ENCODE assay signal across 11 mouse cellular contexts in the genomic region with DNA sequence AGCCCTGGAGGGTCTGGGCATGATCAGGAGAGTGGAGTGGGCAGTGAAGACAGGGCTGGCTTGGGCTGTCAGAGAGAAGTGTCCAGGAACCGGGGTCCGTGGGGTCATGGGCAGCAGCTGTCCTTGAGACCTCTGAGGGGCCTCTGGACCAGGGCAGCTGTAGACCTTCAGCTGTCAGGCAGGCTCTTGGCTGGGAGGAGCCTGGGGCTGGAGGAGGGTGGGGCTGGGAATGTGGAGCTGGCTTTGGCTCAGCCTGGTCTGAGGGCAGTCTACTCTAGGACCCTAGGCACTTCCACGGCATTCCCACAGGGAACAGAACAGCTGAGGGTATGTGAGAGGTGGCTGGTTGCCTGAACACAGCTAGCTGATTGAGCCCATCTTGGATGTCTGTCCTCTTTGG. TPM values are rescaled to one million over a fixed set of nuclear protein-coding genes. Genes with fewer than 3 reads are reported as not detected.
DNase-seq lines count a peak whose midpoint lies in the region; ATAC-seq and TF ChIP-seq lines count a peak whose summit lies in the region.
"Had no signal": no experiment of that assay in that cellular context is flagged by ENCODE, and none has a peak within 500 bp of the region (broad histone marks: within the 10 kb centered on the region; RNA-seq: fewer than 3 reads in every experiment).

No protein-coding gene starts in this region.

- no peak overlapping the region for H3K4me2 ChIP-seq in hindbrain, embryonic 12.5 days (replicated peaks)
- H3K4me2 ChIP-seq in hindbrain, postnatal 0 days (ENCODE audit: low read depth, low read length): no peak overlapping the region
- no peak overlapping the region for H3K4me2 ChIP-seq in embryonic facial prominence, embryonic 14.5 days (ENCODE audit: low read depth, low read length)
- no peak overlapping the region; the same call in 1 of the 2 replicates for H3K4me2 ChIP-seq in intestine, embryonic 14.5 days (ENCODE audit: low read length)
- H3K4me2 ChIP-seq: midbrain, embryonic 15.5 days had no signal

- no peak overlapping the region for H3K27ac ChIP-seq in hindbrain, embryonic 12.5 days
- H3K27ac ChIP-seq in hindbrain, postnatal 0 days: no peak overlapping the region
- H3K27ac ChIP-seq in embryonic facial prominence, embryonic 14.5 days (replicated peaks; ENCODE audit: low read depth, low read length): no peak overlapping the region
- H3K27ac ChIP-seq in intestine, embryonic 14.5 days (ENCODE audit: low read depth): peak overlapping the region; percentile 25; the same call in 1 of the 2 replicates
- H3K27ac ChIP-seq: midbrain, embryonic 15.5 days had no signal

- TF ChIP-seq CTCF in hindbrain, postnatal 0 days (IDR thresholded peaks at IDR 0.05; ENCODE audit: low read depth): no peak

- H3K36me3 ChIP-seq in hindbrain, embryonic 12.5 days: no peaks in the 10 kb centered on the region
- H3K36me3 ChIP-seq in hindbrain, postnatal 0 days (ENCODE audit: insufficient read depth, low read length): no peaks in the 10 kb centered on the region
- no peaks in the 10 kb centered on the region for H3K36me3 ChIP-seq in embryonic facial prominence, embryonic 14.5 days (ENCODE audit: control insufficient read depth, insufficient read depth, low read length)
- H3K36me3 ChIP-seq in intestine, embryonic 14.5 days (ENCODE audit: control insufficient read depth, insufficient read depth, low read length): peaks cover 6% of the 10 kb centered on the region; the same call in 1 of the 2 replicates
- H3K36me3 ChIP-seq: midbrain, embryonic 15.5 days had no signal

- DNase-seq in hindbrain, postnatal 0 days (ENCODE audit: low spot score): no peak
- DNase-seq in embryonic facial prominence, embryonic 14.5 days (ENCODE audit: low spot score): peak; percentile 50
- DNase-seq in intestine, embryonic 14.5 days (ENCODE audit: low spot score): peak; percentile 65
- peak; percentile 81 to 91 for DNase-seq in lung, postnatal 4 days
- no peak for DNase-seq in T-cell, adult 2 months (ENCODE audit: low spot score)
- no peak for DNase-seq in cerebellum, adult 11-12 months
- no peak for DNase-seq in thymus, postnatal 0 days (ENCODE audit: low spot score)
- DNase-seq: thymus, postnatal 25 days had no signal

- H3K9ac ChIP-seq in hindbrain, embryonic 12.5 days: 0 out of 2 replicates have a peak overlapping the region, but pooled peaks have one; percentile 32
- no peak overlapping the region for H3K9ac ChIP-seq in hindbrain, postnatal 0 days (replicated peaks; ENCODE audit: low read length)
- H3K9ac ChIP-seq in embryonic facial prominence, embryonic 14.5 days (ENCODE audit: low read depth, low read length): 0 out of 2 replicates have a peak overlapping the region, but pooled peaks have one; percentile 2
- no peak overlapping the region for H3K9ac ChIP-seq in intestine, embryonic 14.5 days (ENCODE audit: low read length)
- H3K9ac ChIP-seq: midbrain, embryonic 15.5 days had no signal

- WGBS in hindbrain, embryonic 12.5 days: 64% methylated on average over 3 of the region's 3 CpGs
- WGBS in hindbrain, postnatal 0 days: 66% methylated on average over 3 of the region's 3 CpGs
- WGBS in embryonic facial prominence, embryonic 14.5 days: 33% methylated on average over 3 of the region's 3 CpGs
- WGBS in intestine, embryonic 14.5 days: 10% methylated on average over 3 of the region's 3 CpGs

- no peaks in the 10 kb centered on the region for H3K27me3 ChIP-seq in hindbrain, embryonic 12.5 days
- H3K27me3 ChIP-seq in hindbrain, postnatal 0 days (ENCODE audit: insufficient read depth, low read length): no peaks in the 10 kb centered on the region
- no peaks in the 10 kb centered on the region for H3K27me3 ChIP-seq in embryonic facial prominence, embryonic 14.5 days (replicated peaks; ENCODE audit: control insufficient read depth, insufficient read depth, low read length)
- H3K27me3 ChIP-seq in intestine, embryonic 14.5 days (replicated peaks; ENCODE audit: control insufficient read depth, insufficient read depth, low read length): no peaks in the 10 kb centered on the region
- H3K27me3 ChIP-seq: midbrain, embryonic 15.5 days had no signal

- H3K4me3 ChIP-seq in hindbrain, embryonic 12.5 days: no peak overlapping the region
- H3K4me3 ChIP-seq in hindbrain, postnatal 0 days (ENCODE audit: low read length): no peak overlapping the region
- H3K4me3 ChIP-seq in embryonic facial prominence, embryonic 14.5 days (ENCODE audit: low read depth, low read length): no peak overlapping the region
- no peak overlapping the region for H3K4me3 ChIP-seq in intestine, embryonic 14.5 days (ENCODE audit: low read depth, low read length)
- H3K4me3 ChIP-seq: midbrain, embryonic 15.5 days had no signal

- peaks cover 18% of the 10 kb centered on the region for H3K4me1 ChIP-seq in hindbrain, embryonic 12.5 days
- H3K4me1 ChIP-seq in hindbrain, postnatal 0 days (ENCODE audit: insufficient read depth, low read length): peaks cover 9% of the 10 kb centered on the region
- H3K4me1 ChIP-seq in embryonic facial prominence, embryonic 14.5 days (ENCODE audit: control insufficient read depth, insufficient read depth, low read length): peaks cover 16% of the 10 kb centered on the region; the same call in 1 of the 2 replicates
- peaks cover 22% of the 10 kb centered on the region for H3K4me1 ChIP-seq in intestine, embryonic 14.5 days (replicated peaks; ENCODE audit: control insufficient read depth, insufficient read depth, low read length)

- H3K9me3 ChIP-seq in hindbrain, embryonic 12.5 days (replicated peaks): no peaks in the 10 kb centered on the region
- no peaks in the 10 kb centered on the region for H3K9me3 ChIP-seq in hindbrain, postnatal 0 days (ENCODE audit: low read length)
- no peaks in the 10 kb centered on the region for H3K9me3 ChIP-seq in embryonic facial prominence, embryonic 14.5 days (ENCODE audit: control insufficient read depth, low read length)
- H3K9me3 ChIP-seq in intestine, embryonic 14.5 days (ENCODE audit: control insufficient read depth, low read length): no peaks in the 10 kb centered on the region
- H3K9me3 ChIP-seq: midbrain, embryonic 15.5 days had no signal

- no peak for ATAC-seq in hindbrain, embryonic 12.5 days (ENCODE audit: low FRiP score)
- ATAC-seq in hindbrain, postnatal 0 days: no peak
- ATAC-seq in embryonic facial prominence, embryonic 14.5 days (ENCODE audit: low read depth): peak; percentile 83; the same call in 1 of the 2 replicates
- 0 out of 2 replicates have a peak, but pooled peaks have one; percentile 51 for ATAC-seq in intestine, embryonic 14.5 days (replicated peaks; ENCODE audit: low FRiP score, low TSS enrichment, low read depth)
- ATAC-seq: midbrain, embryonic 15.5 days had no signal

RNA-seq across cellular contexts. Expression of a gene that starts 10.7 kb away (rescaled TPM):
- polyA plus RNA-seq in hindbrain, embryonic 12.5 days (2016; fragmentation: Nextera tagmentation; extraction: Ambion mirVana): 5.1 and 6.1 TPM in 2 replicates
- 22.0 and 28.0 TPM in 2 replicates for total RNA-seq in hindbrain, postnatal 0 days (2014; rRNA removed)
- 17.4 and 18.0 TPM in 2 replicates for polyA plus RNA-seq in hindbrain, postnatal 0 days (2015; fragmentation: Nextera tagmentation; extraction: Ambion mirVana)
- 14.0 and 16.2 TPM in 2 replicates for polyA plus RNA-seq in embryonic facial prominence, embryonic 14.5 days (2014; fragmentation: Nextera tagmentation; extraction: Ambion mirVana)
- 7.0 and 9.3 TPM in 2 replicates for polyA plus RNA-seq in intestine, embryonic 14.5 days (2014; fragmentation: Nextera tagmentation; extraction: Ambion mirVana)
- 5.2 and 6.7 TPM in 2 replicates for polyA plus RNA-seq in thymus, postnatal 0 days (2015; fragmentation: Nextera tagmentation; extraction: Ambion mirVana)

RNA-seq across cellular contexts. Expression of a gene that starts 22.5 kb away (rescaled TPM):
- 161 and 177 TPM in 2 replicates for polyA plus RNA-seq in hindbrain, embryonic 12.5 days (2016; fragmentation: Nextera tagmentation; extraction: Ambion mirVana)
- 61.7 and 77.4 TPM in 2 replicates for total RNA-seq in hindbrain, postnatal 0 days (2014; rRNA removed)
- 69.5 and 70.2 TPM in 2 replicates for polyA plus RNA-seq in hindbrain, postnatal 0 days (2015; fragmentation: Nextera tagmentation; extraction: Ambion mirVana)
- polyA plus RNA-seq in embryonic facial prominence, embryonic 14.5 days (2014; fragmentation: Nextera tagmentation; extraction: Ambion mirVana): 124 and 143 TPM in 2 replicates
- 131 and 145 TPM in 2 replicates for polyA plus RNA-seq in intestine, embryonic 14.5 days (2014; fragmentation: Nextera tagmentation; extraction: Ambion mirVana)
- polyA plus RNA-seq in thymus, postnatal 0 days (2015; fragmentation: Nextera tagmentation; extraction: Ambion mirVana): 104 and 116 TPM in 2 replicates

RNA-seq across cellular contexts. Expression of a gene that starts 28.7 kb away (rescaled TPM):
- 47.4 and 49.2 TPM in 2 replicates for polyA plus RNA-seq in hindbrain, embryonic 12.5 days (2016; fragmentation: Nextera tagmentation; extraction: Ambion mirVana)
- 23.4 and 28.9 TPM in 2 replicates for total RNA-seq in hindbrain, postnatal 0 days (2014; rRNA removed)
- 19.5 and 21.5 TPM in 2 replicates for polyA plus RNA-seq in hindbrain, postnatal 0 days (2015; fragmentation: Nextera tagmentation; extraction: Ambion mirVana)
- polyA plus RNA-seq in embryonic facial prominence, embryonic 14.5 days (2014; fragmentation: Nextera tagmentation; extraction: Ambion mirVana): 59.1 and 65.2 TPM in 2 replicates
- 84.4 and 87.9 TPM in 2 replicates for polyA plus RNA-seq in intestine, embryonic 14.5 days (2014; fragmentation: Nextera tagmentation; extraction: Ambion mirVana)
- polyA plus RNA-seq in thymus, postnatal 0 days (2015; fragmentation: Nextera tagmentation; extraction: Ambion mirVana): 61.4 and 71.4 TPM in 2 replicates

RNA-seq across cellular contexts. Expression of a gene that starts 41.3 kb away (rescaled TPM):
- 11.0 and 11.3 TPM in 2 replicates for polyA plus RNA-seq in hindbrain, embryonic 12.5 days (2016; fragmentation: Nextera tagmentation; extraction: Ambion mirVana)
- total RNA-seq in hindbrain, postnatal 0 days (2014; rRNA removed): 7.5 and 10.1 TPM in 2 replicates
- polyA plus RNA-seq in hindbrain, postnatal 0 days (2015; fragmentation: Nextera tagmentation; extraction: Ambion mirVana): 7.1 and 7.5 TPM in 2 replicates
- polyA plus RNA-seq in embryonic facial prominence, embryonic 14.5 days (2014; fragmentation: Nextera tagmentation; extraction: Ambion mirVana): 1.4 and 2.0 TPM in 2 replicates
- polyA plus RNA-seq in intestine, embryonic 14.5 days (2014; fragmentation: Nextera tagmentation; extraction: Ambion mirVana): 2.0 and 2.1 TPM in 2 replicates
- polyA plus RNA-seq in thymus, postnatal 0 days (2015; fragmentation: Nextera tagmentation; extraction: Ambion mirVana): 3.3 and 4.1 TPM in 2 replicates

RNA-seq across cellular contexts. Expression of a gene that starts 50.7 kb away (rescaled TPM):
- not detected in 2 replicates for polyA plus RNA-seq in hindbrain, embryonic 12.5 days (2016; fragmentation: Nextera tagmentation; extraction: Ambion mirVana)
- not detected in 2 replicates for total RNA-seq in hindbrain, postnatal 0 days (2014; rRNA removed)
- polyA plus RNA-seq in hindbrain, postnatal 0 days (2015; fragmentation: Nextera tagmentation; extraction: Ambion mirVana): not detected in 2 replicates
- not detected in 2 replicates for polyA plus RNA-seq in embryonic facial prominence, embryonic 14.5 days (2014; fragmentation: Nextera tagmentation; extraction: Ambion mirVana)
- polyA plus RNA-seq in intestine, embryonic 14.5 days (2014; fragmentation: Nextera tagmentation; extraction: Ambion mirVana): not detected in 2 replicates
- polyA plus RNA-seq in thymus, postnatal 0 days (2015; fragmentation: Nextera tagmentation; extraction: Ambion mirVana): not detected in 2 replicates
- polyA plus RNA-seq: gonadal fat pad, adult 2 months; midbrain, embryonic 15.5 days had no signal

Comparison
In these comparisons a context has a peak if more than half of its experiments do, and no peak if none do; other contexts are left out.
1. H3K9ac ChIP-seq: peak in hindbrain, embryonic 12.5 days (single experiment) and embryonic facial prominence, embryonic 14.5 days (single experiment); none in hindbrain, postnatal 0 days (single experiment) and intestine, embryonic 14.5 days (single experiment).
2. ATAC-seq: peak in embryonic facial prominence, embryonic 14.5 days (single experiment) and intestine, embryonic 14.5 days (single experiment); none in hindbrain, embryonic 12.5 days (single experiment) and hindbrain, postnatal 0 days (single experiment).
3. DNase-seq: peak in embryonic facial prominence, embryonic 14.5 days (single experiment), intestine, embryonic 14.5 days (single experiment) and lung, postnatal 4 days (2 of 2); none in hindbrain, postnatal 0 days (single experiment), T-cell, adult 2 months (single experiment), cerebellum, adult 11-12 months (single experiment) and thymus, postnatal 0 days (single experiment).